Mouse (Mus musculus) hindbrain, embryonic 10.5 days (tissue): ENCODE data around the gene Tnk2. TPM values are rescaled to one million over a fixed set of nuclear protein-coding genes. Genes with fewer than 3 reads are reported as not detected.
A peak's percentile ranks its signal among the peaks of the same experiment; 100 is the strongest.
"Not testable (repeated sequence)": the region's sequence is repeated elsewhere in the genome, so short reads cannot be mapped to it uniquely, and the experiment has no call there.

Experiments
- DNase-seq: peaks from one replicate; pipeline ENCODE4 v3.0.0-alpha.2; 2017; ENCODE audit warnings: low spot score
- H3K27ac ChIP-seq: fragments of 300-500 bp; sonication (generic); 2 replicates; pipeline ENCODE4 v1.5.1; 2016; ENCODE audit warnings: mild to moderate bottlenecking, moderate library complexity
- H3K27me3 ChIP-seq: fragments of 300-500 bp; sonication (generic); 2 replicates; pipeline ENCODE4 v1.6.1; 2016; ENCODE audit warnings: mild to moderate bottlenecking; ENCODE audit not compliant: poor library complexity, insufficient read depth, severe bottlenecking
- H3K36me3 ChIP-seq: fragments of 300-500 bp; sonication (generic); 2 replicates; pipeline ENCODE4 v1.6.1; 2016; ENCODE audit warnings: mild to moderate bottlenecking, moderate library complexity
- H3K4me1 ChIP-seq: fragments of 300-500 bp; sonication (generic); replicated peaks from 2 replicates; pipeline ENCODE4 v1.6.1; 2016; ENCODE audit warnings: mild to moderate bottlenecking
- H3K4me3 ChIP-seq: fragments of 300-500 bp; sonication (generic); 2 replicates; pipeline ENCODE4 v1.5.1; 2016; ENCODE audit warnings: mild to moderate bottlenecking, moderate library complexity
- H3K9me3 ChIP-seq: fragments of 300-500 bp; sonication (generic); 2 replicates; pipeline ENCODE4 v1.6.1; 2016; ENCODE audit warnings: mild to moderate bottlenecking, moderate library complexity
- WGBS: fragments of 180-500 bp; shearing (Covaris S2); methylation state at CpG from one replicate; pipeline ENCODE4 v1.1.7; 2016; 5-methylcytosine and 5-hydroxymethylcytosine counted together
- polyA plus RNA-seq: library from polyadenylated mRNA; unstranded; fragments of >200 nt; fragmentation: Nextera tagmentation; extraction: Ambion mirVana; gene quantifications from 2 replicates; pipeline ENCODE4 v1.2.1, GENCODE M21; 2016

Gene Tnk2
- polyA plus RNA-seq, 1 experiment from 2014 or later, result 8.4 TPM

DNA sequence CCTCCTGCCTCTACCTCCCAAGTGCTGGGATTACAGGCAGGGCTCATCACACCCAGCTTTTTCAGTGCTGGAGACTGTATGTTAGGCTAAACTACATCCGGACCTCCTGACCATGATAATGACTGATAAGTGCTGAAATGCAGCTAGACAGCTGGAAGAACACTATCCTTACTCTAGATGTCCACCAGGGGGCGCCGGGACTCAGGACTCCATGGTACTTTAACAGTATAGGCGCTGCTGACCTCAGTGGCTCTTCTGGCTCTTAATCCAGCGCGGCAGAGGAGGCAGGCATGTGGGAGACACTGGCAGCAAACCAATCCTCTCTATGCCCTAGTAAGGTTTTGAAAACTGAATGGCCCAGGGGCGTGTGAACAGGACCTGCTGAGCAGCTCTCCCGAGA is 5.2 kb upstream of the Tnk2 start:
- Histone ChIP-seq H3K4me3 (no peak overlapping the region), H3K4me1 (peaks cover 16% of the 10 kb centered on the region), H3K9me3 (no peaks in the 10 kb centered on the region), H3K36me3 (no peaks in the 10 kb centered on the region), H3K27me3 (no peaks in the 10 kb centered on the region), H3K27ac (0 out of 2 replicates have a peak overlapping the region, but pooled peaks have one; percentile 19)
- 14% methylated on average over 8 of the region's 8 CpGs for WGBS
- DNase-seq, result peak; percentile 84

GRCm38 (mm10) chr16:32640096-32640495 is 3.6 kb upstream of the Tnk2 start:
- H3K9me3 ChIP-seq, result no peaks in the 10 kb centered on the region
- 90% methylated on average over 5 of the region's 5 CpGs for WGBS
- H3K36me3 ChIP-seq, result no peaks in the 10 kb centered on the region
- DNase-seq, result no peak
- H3K4me1 ChIP-seq, result peaks cover 25% of the 10 kb centered on the region
- no peak overlapping the region for H3K27ac ChIP-seq
- H3K4me3 ChIP-seq, result no peak overlapping the region
- H3K27me3 ChIP-seq, result no peaks in the 10 kb centered on the region

GRCm38 (mm10) chr16:32640683-32641082 is 3.0 kb upstream of the Tnk2 start:
- not testable (repeated sequence) for H3K9me3 ChIP-seq, DNase-seq, H3K27ac ChIP-seq, H3K36me3 ChIP-seq, H3K4me3 ChIP-seq, H3K27me3 ChIP-seq
- peaks cover 31% of the 10 kb centered on the region for H3K4me1 ChIP-seq
- WGBS, result 77% methylated on average over 2 of the region's 2 CpGs

DNA sequence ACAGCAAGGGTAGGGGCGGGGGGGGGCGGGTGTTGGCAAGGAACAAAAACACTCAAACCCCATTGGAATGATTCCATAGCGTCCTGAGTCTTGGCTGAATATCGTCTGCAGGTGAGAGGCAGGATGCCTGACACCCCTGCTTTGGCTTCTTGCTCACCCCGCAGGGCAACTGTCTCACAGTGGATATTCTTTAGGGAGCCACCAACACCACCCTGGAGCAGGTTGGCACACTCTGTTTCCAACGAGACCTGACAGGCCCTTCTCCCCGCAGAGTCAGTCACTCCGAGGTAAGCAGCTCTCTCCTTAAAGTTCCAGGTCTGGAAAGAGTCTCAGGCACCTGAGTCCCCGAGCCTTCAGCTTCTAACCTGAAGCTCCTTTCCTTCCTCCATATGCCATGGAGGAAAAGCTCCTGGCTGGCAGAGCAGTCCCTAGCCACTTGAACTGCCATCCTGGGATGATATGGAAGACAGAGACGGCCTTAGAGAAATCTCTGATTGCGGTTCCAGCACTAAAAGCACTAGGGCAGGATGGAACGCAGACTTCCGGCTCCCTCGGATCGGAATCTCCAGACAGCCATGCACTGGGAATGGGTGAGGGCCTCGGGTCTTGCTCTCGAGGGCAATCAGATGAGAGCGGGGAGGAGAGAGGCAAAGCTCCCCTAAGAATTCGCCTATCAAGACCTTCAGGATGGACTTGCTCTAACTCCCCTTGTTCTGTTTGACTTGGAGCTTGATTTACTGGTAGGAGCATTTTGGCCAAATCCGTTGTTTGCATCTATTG is 2.0 kb upstream of the Tnk2 start:
- H3K27ac ChIP-seq, result peak overlapping the region; percentile 46; the same call in 1 of the 2 replicates
- no peaks in the 10 kb centered on the region for H3K27me3 ChIP-seq
- no peaks in the 10 kb centered on the region for H3K36me3 ChIP-seq
- H3K9me3 ChIP-seq, result no peaks in the 10 kb centered on the region
- H3K4me1 ChIP-seq, result peaks cover 39% of the 10 kb centered on the region
- no peak overlapping the region for H3K4me3 ChIP-seq
- DNase-seq, result no peak
- WGBS, result 73% methylated on average over 20 of the region's 20 CpGs

DNA sequence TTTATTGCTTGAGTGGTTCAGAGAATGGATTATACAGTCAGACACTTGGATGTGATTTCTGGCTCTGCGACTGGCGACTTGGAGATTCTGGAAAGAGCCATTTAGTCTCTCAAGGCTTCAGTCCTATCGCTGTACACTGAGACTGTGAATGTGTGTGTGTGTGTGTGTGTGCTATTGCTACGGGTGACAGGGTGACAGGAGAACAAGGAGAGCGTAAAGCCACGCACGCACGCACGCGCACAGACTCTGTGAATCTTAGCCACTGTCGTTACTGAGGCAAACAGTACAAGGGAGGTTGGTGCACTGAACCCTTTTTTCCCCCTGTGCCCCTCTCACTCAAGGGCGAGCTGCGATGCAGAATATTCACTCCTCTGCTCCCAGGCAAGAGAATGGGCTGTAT is 1.4 kb upstream of the Tnk2 start:
- Histone ChIP-seq H3K9me3 (no peaks in the 10 kb centered on the region), H3K36me3 (no peaks in the 10 kb centered on the region), H3K4me1 (peaks cover 39% of the 10 kb centered on the region), H3K27me3 (no peaks in the 10 kb centered on the region), H3K4me3 (no peak overlapping the region), H3K27ac (no peak overlapping the region; the same call in 1 of the 2 replicates)
- 75% methylated on average over 13 of the region's 13 CpGs for WGBS
- DNase-seq, result no peak

- peaks cover 34% of the 10 kb centered on the region for H3K4me1 ChIP-seq
- WGBS, result 1% methylated on average over 82 of the region's 82 CpGs
- no peaks in the 10 kb centered on the region for H3K9me3 ChIP-seq
- DNase-seq, result peak; percentile 70
- peak overlapping the region; percentile 90 for H3K4me3 ChIP-seq
- H3K36me3 ChIP-seq, result no peaks in the 10 kb centered on the region
- peak overlapping the region; percentile 94 for H3K27ac ChIP-seq
- H3K27me3 ChIP-seq, result no peaks in the 10 kb centered on the region
Observed at GRCm38 (mm10) chr16:32644069-32644800, 561 bp downstream of the Tnk2 start.

- WGBS, result 15% methylated on average over 12 of the region's 12 CpGs
- Histone ChIP-seq H3K27ac (peak overlapping the region; percentile 94), H3K4me1 (peaks cover 34% of the 10 kb centered on the region), H3K4me3 (peak overlapping the region; percentile 90), H3K27me3 (no peaks in the 10 kb centered on the region), H3K36me3 (no peaks in the 10 kb centered on the region), H3K9me3 (no peaks in the 10 kb centered on the region)
- DNase-seq, result no peak
Observed at GRCm38 (mm10) chr16:32644801-32645170, 1.1 kb downstream of the Tnk2 start.

GRCm38 (mm10) chr16:32645361-32645914 is 1.8 kb downstream of the Tnk2 start:
- no peaks in the 10 kb centered on the region for H3K36me3 ChIP-seq
- peak overlapping the region; percentile 90 for H3K4me3 ChIP-seq
- 29% methylated on average over 14 of the region's 14 CpGs for WGBS
- H3K27ac ChIP-seq, result 0 out of 2 replicates have a peak overlapping the region, but pooled peaks have one; percentile 2
- H3K9me3 ChIP-seq, result no peaks in the 10 kb centered on the region
- DNase-seq, result no peak
- H3K27me3 ChIP-seq, result no peaks in the 10 kb centered on the region
- peaks cover 34% of the 10 kb centered on the region for H3K4me1 ChIP-seq

DNA sequence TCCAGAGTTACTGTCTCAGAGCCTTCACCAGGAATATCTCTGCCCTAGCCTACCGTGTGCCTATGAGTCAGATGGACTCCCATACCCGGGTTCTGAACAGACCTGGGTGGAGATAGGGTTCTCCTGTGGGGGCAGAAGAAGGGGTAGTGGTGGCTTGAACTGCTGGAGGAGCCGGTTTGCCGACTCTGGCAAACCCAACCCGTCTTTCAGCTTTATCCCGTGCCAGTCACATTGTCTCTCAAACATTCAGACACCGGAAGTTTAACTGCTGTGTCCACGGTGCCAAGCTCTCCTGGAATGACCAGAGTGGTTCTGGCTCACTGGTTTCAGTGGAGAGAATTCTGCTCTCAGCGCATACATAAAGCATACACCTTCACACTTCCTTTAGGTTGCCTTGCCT is 2.3 kb downstream of the Tnk2 start:
- Histone ChIP-seq H3K4me1 (peaks cover 34% of the 10 kb centered on the region), H3K27ac (no peak overlapping the region), H3K36me3 (no peaks in the 10 kb centered on the region), H3K27me3 (no peaks in the 10 kb centered on the region), H3K4me3 (peak overlapping the region; percentile 90), H3K9me3 (no peaks in the 10 kb centered on the region)
- 86% methylated on average over 9 of the region's 9 CpGs for WGBS
- DNase-seq, result no peak

DNA sequence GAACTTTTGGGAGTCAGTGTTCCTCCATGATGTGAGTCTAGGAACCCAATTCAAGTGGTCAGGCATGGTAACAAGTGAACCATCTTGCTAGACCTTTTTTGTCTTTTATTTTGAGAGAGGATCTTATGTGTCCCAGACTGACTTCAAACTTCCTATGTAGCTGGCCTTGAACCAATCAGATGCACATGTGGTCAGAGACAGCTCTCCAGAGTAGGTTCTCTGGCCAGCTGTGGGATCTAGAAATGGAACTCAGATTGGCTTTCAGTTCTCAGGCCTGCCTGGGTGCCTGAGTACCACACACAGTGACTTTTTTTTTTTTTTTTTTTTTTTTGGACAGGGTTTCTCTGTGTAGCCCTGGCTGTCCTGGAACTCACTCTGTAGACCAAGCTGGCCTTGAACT is 4.0 kb downstream of the Tnk2 start:
- Histone ChIP-seq H3K27me3 (no peaks in the 10 kb centered on the region), H3K4me1 (peaks cover 23% of the 10 kb centered on the region), H3K9me3 (no peaks in the 10 kb centered on the region), H3K4me3 (no peak overlapping the region), H3K36me3 (0 out of 2 replicates have a peak, but pooled peaks cover 4% of the 10 kb centered on the region), H3K27ac (no peak overlapping the region)
- DNase-seq, result no peak

- H3K9me3 ChIP-seq, result no peaks in the 10 kb centered on the region
- DNase-seq, result no peak
- peaks cover 18% of the 10 kb centered on the region for H3K4me1 ChIP-seq
- H3K36me3 ChIP-seq, result 0 out of 2 replicates have a peak, but pooled peaks cover 4% of the 10 kb centered on the region
- H3K4me3 ChIP-seq, result no peak overlapping the region
- H3K27me3 ChIP-seq, result no peaks in the 10 kb centered on the region
- no peak overlapping the region for H3K27ac ChIP-seq
Observed at GRCm38 (mm10) chr16:32650461-32650860, 6.8 kb downstream of the Tnk2 start.

DNA sequence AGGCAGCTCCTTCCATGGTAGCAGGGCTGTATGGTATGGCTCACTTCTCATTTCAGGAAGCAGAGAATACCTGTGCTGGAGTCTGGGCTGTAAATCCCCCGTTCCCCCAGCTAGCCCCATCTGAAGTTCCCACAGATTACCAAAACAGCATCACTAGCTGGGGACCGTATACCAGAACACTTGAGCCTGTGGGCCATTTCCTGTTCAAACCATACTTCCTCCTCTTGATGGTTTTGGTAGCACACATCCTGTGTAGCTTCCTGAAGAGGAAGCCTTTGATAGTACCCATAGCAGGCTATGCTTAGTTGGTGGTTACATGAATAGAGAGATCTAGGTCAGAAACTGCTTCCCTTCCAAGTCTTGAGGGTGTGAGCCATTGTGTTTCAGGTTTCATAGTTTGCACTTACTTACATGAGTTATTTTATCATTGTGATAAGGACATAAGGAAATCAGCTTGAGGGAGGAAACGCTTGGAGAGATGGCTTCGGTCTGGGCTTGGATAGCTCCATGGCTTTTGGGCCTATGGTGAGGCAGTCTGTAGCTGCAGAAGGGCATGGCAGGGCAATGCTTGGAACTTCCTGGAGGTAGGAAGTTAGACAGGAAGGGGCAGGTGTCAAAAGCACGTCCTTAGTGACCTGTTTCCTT is 7.4 kb downstream of the Tnk2 start:
- WGBS, result 90% methylated on average over 5 of the region's 5 CpGs
- Histone ChIP-seq H3K27ac (no peak overlapping the region), H3K9me3 (no peaks in the 10 kb centered on the region), H3K4me3 (no peak overlapping the region), H3K27me3 (no peaks in the 10 kb centered on the region), H3K4me1 (peaks cover 11% of the 10 kb centered on the region), H3K36me3 (0 out of 2 replicates have a peak, but pooled peaks cover 4% of the 10 kb centered on the region)
- no peak for DNase-seq
